Mouse (Mus musculus) testis, adult 2 months (tissue): ENCODE data around the gene Acoxl. TPM values are rescaled to one million over a fixed set of nuclear protein-coding genes. Genes with fewer than 3 reads are reported as not detected.

Experiments
- H3K27ac ChIP-seq: fragments of 200-500 bp; 2 replicates; pipeline ENCODE4 v1.5.1; 2012; ENCODE audit warnings: low read depth, low read length; ENCODE audit not compliant: control insufficient read depth, insufficient read depth
- H3K27me3 ChIP-seq: fragments of 200-500 bp; 2 replicates; pipeline ENCODE4 v1.6.1; 2012; ENCODE audit warnings: mild to moderate bottlenecking, low read length, moderate library complexity; ENCODE audit not compliant: control insufficient read depth, insufficient read depth
- H3K36me3 ChIP-seq: fragments of 200-500 bp; 2 replicates; pipeline ENCODE4 v1.6.1; 2012; ENCODE audit warnings: mild to moderate bottlenecking, low read length; ENCODE audit not compliant: control insufficient read depth, insufficient read depth
- H3K4me1 ChIP-seq: fragments of 200-500 bp; 2 replicates; pipeline ENCODE4 v1.6.1; 2012; ENCODE audit warnings: low read length; ENCODE audit not compliant: control insufficient read depth, insufficient read depth
- H3K4me3 ChIP-seq: fragments of 200-500 bp; 2 replicates; pipeline ENCODE4 v1.5.1; 2012; ENCODE audit warnings: low read depth, mild to moderate bottlenecking, low read length, moderate library complexity, mixed read lengths; ENCODE audit not compliant: control insufficient read depth
- CTCF ChIP-seq: fragments of 200-500 bp; IDR thresholded peaks from 2 replicates; pipeline ENCODE4 v1.5.1; 2012; ENCODE audit warnings: low read depth, mild to moderate bottlenecking, inconsistent platforms, low read length, moderate library complexity; ENCODE audit not compliant: control insufficient read depth, insufficient read depth, insufficient replicate concordance
- POLR2A ChIP-seq: fragments of 200-500 bp; IDR thresholded peaks from 2 replicates; pipeline ENCODE4 v1.6.1; 2012; ENCODE audit warnings: low read depth, mild to moderate bottlenecking, inconsistent platforms, low read length, moderate library complexity; ENCODE audit not compliant: control insufficient read depth
- polyA plus RNA-seq: library from polyadenylated mRNA; depleted of rRNA; stranded (reverse); fragments of >200 nt; gene quantifications from 2 replicates; pipeline ENCODE4 v1.2.3, GENCODE M21; 2012

The Acoxl gene
- polyA plus RNA-seq, 1 experiment, result 0.07 TPM

- H3K27me3 ChIP-seq, result no peaks in the 10 kb centered on the region
Measured at GRCm38 (mm10) chr2:128038259-128038890, 199.7 kb downstream of the Acoxl start.

GRCm38 (mm10) chr2:128041066-128041750 lies 202.5 kb downstream of the Acoxl start:
- no peak for TF ChIP-seq POLR2A
- no peak for TF ChIP-seq CTCF
- H3K4me1 ChIP-seq, result no peaks in the 10 kb centered on the region
- no peaks in the 10 kb centered on the region for H3K36me3 ChIP-seq
- no peak overlapping the region for H3K27ac ChIP-seq
- H3K4me3 ChIP-seq, result no peak overlapping the region
- H3K27me3 ChIP-seq, result no peaks in the 10 kb centered on the region

More at GRCm38 (mm10) chr2:128038259-128038890, 199.7 kb downstream of the Acoxl start:
- TF ChIP-seq POLR2A (no peak), CTCF (no peak)
- Histone ChIP-seq H3K27ac (no peak overlapping the region), H3K4me3 (no peak overlapping the region), H3K4me1 (no peaks in the 10 kb centered on the region), H3K36me3 (no peaks in the 10 kb centered on the region)

- H3K27me3 ChIP-seq, result no peaks in the 10 kb centered on the region
- no peak for TF ChIP-seq POLR2A
- TF ChIP-seq CTCF, result no peak
- H3K36me3 ChIP-seq, result no peaks in the 10 kb centered on the region
- H3K4me3 ChIP-seq, result no peak overlapping the region
- H3K27ac ChIP-seq, result no peak overlapping the region
- no peaks in the 10 kb centered on the region for H3K4me1 ChIP-seq
Measured at GRCm38 (mm10) chr2:128046454-128046853, 207.8 kb downstream of the Acoxl start.

- H3K27me3 ChIP-seq, result no peaks in the 10 kb centered on the region
- TF ChIP-seq POLR2A, result no peak
- no peak for TF ChIP-seq CTCF
Measured at GRCm38 (mm10) chr2:128054905-128055304, 216.2 kb downstream of the Acoxl start.

GRCm38 (mm10) chr2:128057872-128058271 lies 219.2 kb downstream of the Acoxl start:
- TF ChIP-seq CTCF, result no peak
- TF ChIP-seq POLR2A, result no peak
- Histone ChIP-seq H3K4me1 (no peaks in the 10 kb centered on the region), H3K27me3 (no peaks in the 10 kb centered on the region)

More at GRCm38 (mm10) chr2:128054905-128055304, 216.2 kb downstream of the Acoxl start:
- Histone ChIP-seq H3K4me3 (no peak overlapping the region), H3K4me1 (no peaks in the 10 kb centered on the region), H3K27ac (no peak overlapping the region), H3K36me3 (no peaks in the 10 kb centered on the region)

GRCm38 (mm10) chr2:128058627-128059026 lies 220.0 kb downstream of the Acoxl start:
- Histone ChIP-seq H3K4me3 (no peak overlapping the region), H3K27me3 (no peaks in the 10 kb centered on the region)
- TF ChIP-seq POLR2A, result no peak
- no peak for TF ChIP-seq CTCF

More at GRCm38 (mm10) chr2:128057872-128058271, 219.2 kb downstream of the Acoxl start:
- Histone ChIP-seq H3K4me3 (no peak overlapping the region), H3K27ac (no peak overlapping the region), H3K36me3 (no peaks in the 10 kb centered on the region)

GRCm38 (mm10) chr2:128060213-128060612 lies 221.5 kb downstream of the Acoxl start:
- H3K4me1 ChIP-seq, result no peaks in the 10 kb centered on the region
- H3K36me3 ChIP-seq, result no peaks in the 10 kb centered on the region
- H3K4me3 ChIP-seq, result no peak overlapping the region
- no peak overlapping the region for H3K27ac ChIP-seq
- no peak for TF ChIP-seq POLR2A
- no peak for TF ChIP-seq CTCF
- H3K27me3 ChIP-seq, result no peaks in the 10 kb centered on the region

More at GRCm38 (mm10) chr2:128058627-128059026, 220.0 kb downstream of the Acoxl start:
- Histone ChIP-seq H3K27ac (no peak overlapping the region), H3K4me1 (no peaks in the 10 kb centered on the region), H3K36me3 (no peaks in the 10 kb centered on the region)
